Mouse (Mus musculus) thymus, postnatal 25 days (tissue): ENCODE measurements around the gene Rab25.
A peak's percentile ranks its signal among the peaks of the same experiment; 100 is the strongest.

ENCODE experiments used
- DNase-seq: peaks from one replicate; pipeline ENCODE4 v3.0.0; 2022

The Rab25 gene

GRCm38 (mm10) chr3:88566536-88567061 is 18.5 kb upstream of the Rab25 start:
- DNase-seq = no peak

- no peak for DNase-seq
These were observed 18.0 kb upstream of the Rab25 start for GRCm38 (mm10) chr3:88566116-88566515.

GRCm38 (mm10) chr3:88563966-88564365 is 15.9 kb upstream of the Rab25 start:
- DNase-seq = no peak

- no peak for DNase-seq
These were observed 15.3 kb upstream of the Rab25 start for GRCm38 (mm10) chr3:88563442-88563841.

- no peak for DNase-seq
These were observed 13.9 kb upstream of the Rab25 start for GRCm38 (mm10) chr3:88561989-88562388.

- no peak for DNase-seq
These were observed 11.5 kb upstream of the Rab25 start for GRCm38 (mm10) chr3:88559596-88559995.

GRCm38 (mm10) chr3:88556616-88557015 is 8.5 kb upstream of the Rab25 start:
- DNase-seq = no peak

- no peak for DNase-seq
These were observed 7.6 kb upstream of the Rab25 start for GRCm38 (mm10) chr3:88555731-88556130.

GRCm38 (mm10) chr3:88555069-88555605 is 7.0 kb upstream of the Rab25 start:
- no peak for DNase-seq

- DNase-seq = peak; percentile 81
These were observed 5.9 kb upstream of the Rab25 start for GRCm38 (mm10) chr3:88553880-88554586.

GRCm38 (mm10) chr3:88553525-88553879 is 5.4 kb upstream of the Rab25 start, which contains the start of gene Ubqln4:
Gene Ubqln4, plus strand, starts transcription at chr3:88553758.
- peak; percentile 93 for DNase-seq

- peak; percentile 95 for DNase-seq
These were observed 4.8 kb upstream of the Rab25 start, which contains the start of gene Lamtor2 for GRCm38 (mm10) chr3:88552676-88553524. Gene Lamtor2, minus strand, starts transcription at chr3:88553074.

GRCm38 (mm10) chr3:88552082-88552645 is 4.1 kb upstream of the Rab25 start:
- DNase-seq = no peak

GRCm38 (mm10) chr3:88551586-88551985 is 3.5 kb upstream of the Rab25 start:
- DNase-seq = no peak

GRCm38 (mm10) chr3:88546674-88547418 is 1.3 kb downstream of the Rab25 start:
- no peak for DNase-seq

- DNase-seq = no peak
These were observed 3.0 kb downstream of the Rab25 start for GRCm38 (mm10) chr3:88544955-88545591.

- DNase-seq = no peak
These were observed 3.6 kb downstream of the Rab25 start for GRCm38 (mm10) chr3:88544514-88544913.

- no peak for DNase-seq
These were observed 4.3 kb downstream of the Rab25 start for GRCm38 (mm10) chr3:88543651-88544410.

- DNase-seq = no peak
These were observed 4.9 kb downstream of the Rab25 start for GRCm38 (mm10) chr3:88543174-88543573.

- DNase-seq = no peak
These were observed 5.6 kb downstream of the Rab25 start for GRCm38 (mm10) chr3:88542486-88542885.
